Mouse (Mus musculus): ENCODE measurements around the gene Tatdn3. TPM values are rescaled to one million over a fixed set of nuclear protein-coding genes. Genes with fewer than 3 reads are reported as not detected.
"Not testable (repeated sequence)": the region's sequence is repeated elsewhere in the genome, so short reads cannot be mapped to it uniquely, and the experiment has no call there.

Gene Tatdn3
- polyA plus RNA-seq, 1 experiment from 2014 or later = 14.5 TPM

DNA sequence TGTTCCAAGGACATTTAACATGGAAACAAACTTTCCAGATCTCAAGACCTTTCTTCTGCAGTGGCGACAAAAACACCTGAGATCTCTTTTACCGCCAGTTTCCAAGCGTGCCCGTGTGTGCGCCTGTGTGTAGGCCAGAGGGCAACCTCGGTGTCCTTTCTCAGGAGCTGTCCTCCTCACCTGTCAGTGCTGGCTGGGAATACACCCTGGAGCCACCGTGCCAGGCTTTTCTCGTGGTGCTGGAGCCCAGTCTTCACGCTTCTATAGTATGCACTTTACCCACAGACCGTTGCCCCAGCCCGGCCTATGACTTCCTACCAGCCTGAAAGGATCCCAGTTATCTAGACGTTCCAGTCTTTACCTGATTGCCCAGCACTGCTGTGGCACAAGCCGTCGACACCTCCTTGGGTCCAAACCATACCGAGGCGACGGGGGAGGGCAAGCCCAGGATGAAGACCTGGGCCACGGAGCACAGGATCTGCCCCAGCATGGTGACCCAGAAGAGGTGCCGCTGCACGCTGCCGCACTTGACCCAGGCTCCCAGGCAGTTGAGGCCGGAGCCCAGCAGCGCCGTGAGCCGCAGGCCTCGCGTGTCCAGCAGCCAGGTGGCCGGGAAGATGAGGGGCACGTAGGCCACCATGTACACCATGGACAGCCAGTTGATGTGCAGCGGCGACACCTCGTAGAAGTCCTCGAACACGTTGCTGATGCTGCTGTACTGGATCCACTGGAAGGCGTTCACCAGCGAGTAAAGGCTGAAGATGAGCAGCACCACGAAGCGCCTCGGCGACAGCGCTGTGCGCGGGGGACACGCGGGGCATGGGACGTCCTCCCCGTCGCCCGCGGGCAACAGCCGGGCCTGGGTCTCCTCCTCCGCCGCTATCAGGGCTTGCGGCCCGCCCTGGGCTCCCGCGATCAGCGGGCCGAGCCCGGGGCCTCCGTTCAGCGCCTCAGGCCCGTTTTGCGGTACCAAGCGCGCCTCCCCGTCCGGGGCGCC lies 37.4 kb downstream of the Tatdn3 start:
- peak overlapping the region; percentile 82 for H3K9ac ChIP-seq
- H3K4me3 ChIP-seq = peak overlapping the region; percentile 68
- 2% methylated on average over 67 of the region's 69 CpGs for WGBS
- peak overlapping the region; percentile 84 for H3K27ac ChIP-seq (replicated peaks)
- peaks cover 2% of the 10 kb centered on the region; the same call in 1 of the 2 replicates for H3K27me3 ChIP-seq
- peak overlapping the region; percentile 90 for H3K4me2 ChIP-seq
- peaks cover 27% of the 10 kb centered on the region for H3K4me1 ChIP-seq (replicated peaks)
- no peaks in the 10 kb centered on the region for H3K9me3 ChIP-seq
- ATAC-seq (ENCODE audit: low FRiP score, low read depth) = no peak; the same call in 1 of the 2 replicates
- H3K36me3 ChIP-seq = peaks cover 8% of the 10 kb centered on the region; the same call in 1 of the 2 replicates

DNA sequence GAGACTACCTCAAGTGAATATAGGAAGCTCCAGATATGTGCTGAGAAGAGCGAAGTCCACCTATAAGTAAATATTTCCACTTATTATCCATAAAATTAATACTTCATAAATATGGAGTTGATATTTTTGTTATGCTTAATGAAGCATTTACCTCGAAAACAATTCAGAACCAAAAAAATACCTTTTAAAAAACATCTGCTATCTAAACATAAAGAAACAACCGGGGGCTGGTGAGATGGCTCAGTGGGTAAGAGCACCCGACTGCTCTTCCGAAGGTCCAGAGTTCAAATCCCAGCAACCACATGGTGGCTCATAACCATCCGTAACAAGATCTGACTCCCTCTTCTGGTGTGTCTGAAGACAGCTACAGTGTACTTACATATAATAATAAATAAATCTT lies 38.9 kb downstream of the Tatdn3 start:
- peaks cover 27% of the 10 kb centered on the region for H3K4me1 ChIP-seq (replicated peaks)
- H3K27ac ChIP-seq (replicated peaks); H3K9ac ChIP-seq; H3K36me3 ChIP-seq; H3K4me2 ChIP-seq; H3K4me3 ChIP-seq; ATAC-seq (ENCODE audit: low FRiP score, low read depth); H3K27me3 ChIP-seq; H3K9me3 ChIP-seq: not testable (repeated sequence)
- WGBS = 93% methylated on average over 6 of the region's 6 CpGs

DNA sequence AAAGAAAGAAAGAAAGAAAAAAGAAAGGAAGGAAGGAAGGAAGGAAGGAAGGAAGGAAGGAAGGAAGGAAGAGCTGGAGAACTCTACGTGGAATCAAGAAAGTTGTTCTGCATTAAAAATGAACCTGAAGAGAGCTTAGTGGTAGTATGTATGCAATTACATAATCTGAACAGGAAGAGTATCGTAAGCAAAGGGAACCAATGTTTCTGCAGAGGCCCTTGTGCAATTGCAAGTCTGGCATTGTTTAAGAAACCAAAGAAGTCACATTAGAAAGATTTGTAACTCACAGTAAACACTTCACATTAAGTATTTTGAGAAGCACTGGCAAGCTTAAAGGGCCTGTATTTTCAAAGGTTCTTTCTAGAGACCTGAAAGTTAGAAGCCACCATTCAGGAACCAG lies 39.6 kb downstream of the Tatdn3 start:
- Histone ChIP-seq H3K27me3 (no peaks in the 10 kb centered on the region), H3K4me3 (no peak overlapping the region), H3K4me2 (no peak overlapping the region), H3K9me3 (no peaks in the 10 kb centered on the region), H3K27ac (replicated peaks) (no peak overlapping the region), H3K36me3 (peaks cover 8% of the 10 kb centered on the region; the same call in 1 of the 2 replicates), H3K4me1 (replicated peaks) (peaks cover 27% of the 10 kb centered on the region), H3K9ac (no peak overlapping the region)
- no peak for ATAC-seq (ENCODE audit: low FRiP score, low read depth)
- WGBS = 83% methylated on average over 2 of the region's 2 CpGs

DNA sequence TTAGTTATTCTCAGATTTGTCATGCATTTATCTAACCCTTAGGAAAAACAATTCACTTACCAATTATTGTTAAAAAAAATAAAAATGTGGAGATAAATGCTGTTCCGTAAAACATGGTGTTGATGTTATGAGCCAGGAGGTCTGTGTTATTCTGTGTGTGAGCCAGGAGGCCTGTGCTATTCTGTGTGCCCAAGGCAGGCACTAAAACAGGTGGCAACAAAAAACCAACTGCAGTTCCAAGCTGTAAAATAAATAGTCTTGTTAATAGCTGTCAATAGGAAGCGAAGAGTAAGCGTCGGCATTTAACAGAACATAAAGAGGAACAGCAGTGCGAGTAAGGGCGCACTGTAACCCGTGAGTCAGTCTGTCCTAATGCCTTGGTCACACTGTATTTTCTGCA lies 41.7 kb downstream of the Tatdn3 start:
- peaks cover 8% of the 10 kb centered on the region; the same call in 1 of the 2 replicates for H3K36me3 ChIP-seq
- no peaks in the 10 kb centered on the region for H3K9me3 ChIP-seq
- no peaks in the 10 kb centered on the region for H3K27me3 ChIP-seq
- H3K27ac ChIP-seq (replicated peaks) = no peak overlapping the region
- H3K4me2 ChIP-seq = no peak overlapping the region
- ATAC-seq (ENCODE audit: low FRiP score, low read depth) = no peak
- peaks cover 19% of the 10 kb centered on the region for H3K4me1 ChIP-seq (replicated peaks)
- no peak overlapping the region for H3K9ac ChIP-seq
- whole genome bisulfite sequencing = 89% methylated on average over 7 of the region's 7 CpGs
- no peak overlapping the region for H3K4me3 ChIP-seq

DNA sequence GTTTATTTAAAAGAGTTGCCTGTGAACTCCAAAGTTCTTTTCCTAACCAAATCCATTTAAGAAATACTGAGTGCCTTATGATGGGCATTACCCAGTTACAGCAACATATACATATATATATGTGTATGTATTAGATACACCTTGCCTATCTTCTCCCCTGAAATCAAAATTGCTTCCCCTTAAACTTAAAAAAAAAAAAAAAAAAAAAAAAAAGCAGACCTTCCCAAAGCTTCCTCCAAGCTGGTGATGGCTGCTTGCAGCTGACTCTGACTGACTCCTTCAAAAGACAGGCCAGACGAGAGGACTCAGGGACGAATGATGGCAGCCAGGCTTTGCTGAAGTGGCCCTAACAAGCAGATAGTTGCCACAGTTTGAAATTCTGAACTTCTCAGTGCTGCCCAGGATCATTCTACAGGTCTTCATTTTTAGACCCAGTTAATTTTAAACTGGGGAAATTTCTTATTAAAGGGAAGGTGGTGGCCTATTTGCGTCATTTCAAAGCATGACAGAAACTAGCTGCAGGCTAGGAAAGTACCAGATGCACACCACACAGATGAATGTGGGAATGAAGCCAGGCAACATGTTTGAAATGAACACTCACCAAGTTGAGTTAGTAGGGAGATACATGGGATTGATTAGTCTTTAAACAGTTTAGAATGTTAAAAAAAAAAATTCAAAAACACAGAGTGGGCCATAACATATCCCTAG lies 42.4 kb downstream of the Tatdn3 start:
- Histone ChIP-seq H3K9me3 (no peaks in the 10 kb centered on the region), H3K4me1 (replicated peaks) (peaks cover 19% of the 10 kb centered on the region), H3K4me2 (no peak overlapping the region), H3K4me3 (no peak overlapping the region), H3K27me3 (no peaks in the 10 kb centered on the region), H3K27ac (replicated peaks) (no peak overlapping the region), H3K36me3 (peaks cover 8% of the 10 kb centered on the region; the same call in 1 of the 2 replicates), H3K9ac (no peak overlapping the region)
- WGBS = 79% methylated on average over 3 of the region's 3 CpGs
- ATAC-seq (ENCODE audit: low FRiP score, low read depth) = no peak

DNA sequence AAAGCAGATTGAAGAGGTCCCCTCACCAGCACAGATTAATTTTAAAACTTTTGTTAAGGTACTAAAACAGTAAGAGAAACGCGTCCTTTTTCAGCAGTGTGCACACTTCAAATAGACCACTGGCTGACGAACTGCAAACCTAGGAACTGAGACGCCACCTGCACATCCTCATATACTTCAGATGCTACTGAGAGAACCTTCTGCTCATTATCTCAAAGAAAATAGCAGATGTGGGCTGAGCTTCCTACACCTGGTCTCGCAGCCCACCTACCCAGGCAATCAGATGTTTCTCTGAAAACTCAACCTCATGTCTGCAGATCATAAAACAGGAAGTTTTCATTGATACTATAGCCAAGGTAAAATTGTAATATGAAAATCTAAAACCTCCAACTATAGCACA lies 42.9 kb downstream of the Tatdn3 start:
- Histone ChIP-seq H3K27me3 (no peaks in the 10 kb centered on the region), H3K9ac (no peak overlapping the region), H3K4me2 (no peak overlapping the region), H3K4me3 (no peak overlapping the region), H3K4me1 (replicated peaks) (peaks cover 14% of the 10 kb centered on the region), H3K36me3 (peaks cover 11% of the 10 kb centered on the region), H3K9me3 (no peaks in the 10 kb centered on the region), H3K27ac (replicated peaks) (no peak overlapping the region)
- WGBS = 94% methylated on average over 5 of the region's 5 CpGs
- ATAC-seq (ENCODE audit: low FRiP score, low read depth) = no peak

DNA sequence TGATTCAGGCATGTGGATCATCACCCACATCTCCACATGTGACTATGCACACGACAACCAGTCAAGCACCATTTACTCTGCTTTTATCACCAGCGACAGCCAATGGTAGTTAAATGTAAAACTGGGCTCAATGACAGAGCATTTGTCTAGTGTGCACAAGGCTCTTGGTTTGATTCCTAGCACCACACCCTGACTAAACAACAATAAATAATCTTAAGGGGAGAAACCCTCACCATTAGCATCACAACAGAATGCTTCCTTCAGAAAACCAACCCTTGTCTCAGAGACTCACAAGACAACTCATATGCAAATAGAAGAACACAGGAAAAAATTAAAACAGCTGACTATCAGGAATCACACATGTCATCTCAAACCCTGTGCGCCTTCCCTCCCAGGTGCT lies 48.5 kb downstream of the Tatdn3 start:
- 90% methylated on average over 3 of the region's 3 CpGs for WGBS
- H3K36me3 ChIP-seq = peaks cover 44% of the 10 kb centered on the region

DNA sequence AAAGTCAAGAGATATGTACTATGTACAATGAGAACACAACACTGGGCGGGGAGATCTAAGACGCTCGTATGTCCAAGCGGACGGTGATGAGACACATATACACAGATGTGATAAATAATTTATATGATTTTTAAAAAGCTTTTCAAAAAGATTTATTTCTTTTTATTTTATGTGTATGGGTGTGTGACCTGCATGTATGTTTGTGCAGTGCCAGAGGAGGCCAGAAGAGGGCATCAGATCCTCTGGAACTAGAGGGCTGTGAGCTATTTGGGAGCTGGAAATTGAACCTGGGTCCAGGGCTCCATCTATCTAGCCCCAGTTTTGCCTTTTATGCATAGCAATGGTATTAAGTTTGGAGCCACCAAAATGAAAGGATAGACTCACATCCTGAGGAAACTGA lies 54.0 kb downstream of the Tatdn3 start:
- Histone ChIP-seq H3K4me2 (no peak overlapping the region), H3K36me3 (peaks cover 67% of the 10 kb centered on the region), H3K4me3 (no peak overlapping the region), H3K9ac (no peak overlapping the region), H3K9me3 (no peaks in the 10 kb centered on the region), H3K27ac (replicated peaks) (no peak overlapping the region), H3K27me3 (no peaks in the 10 kb centered on the region), H3K4me1 (replicated peaks) (no peaks in the 10 kb centered on the region)
- 96% methylated on average over 5 of the region's 5 CpGs for WGBS
- no peak for ATAC-seq (ENCODE audit: low FRiP score, low read depth)

More for the DNA sequence above, 48.5 kb downstream of the Tatdn3 start:
- H3K4me3 ChIP-seq = no peak overlapping the region
- H3K27ac ChIP-seq (replicated peaks) = no peak overlapping the region
- no peak overlapping the region for H3K4me2 ChIP-seq
- H3K9ac ChIP-seq = no peak overlapping the region
- no peak for ATAC-seq (ENCODE audit: low FRiP score, low read depth)
- no peaks in the 10 kb centered on the region for H3K9me3 ChIP-seq
- H3K27me3 ChIP-seq = no peaks in the 10 kb centered on the region
- no peaks in the 10 kb centered on the region for H3K4me1 ChIP-seq (replicated peaks)

DNA sequence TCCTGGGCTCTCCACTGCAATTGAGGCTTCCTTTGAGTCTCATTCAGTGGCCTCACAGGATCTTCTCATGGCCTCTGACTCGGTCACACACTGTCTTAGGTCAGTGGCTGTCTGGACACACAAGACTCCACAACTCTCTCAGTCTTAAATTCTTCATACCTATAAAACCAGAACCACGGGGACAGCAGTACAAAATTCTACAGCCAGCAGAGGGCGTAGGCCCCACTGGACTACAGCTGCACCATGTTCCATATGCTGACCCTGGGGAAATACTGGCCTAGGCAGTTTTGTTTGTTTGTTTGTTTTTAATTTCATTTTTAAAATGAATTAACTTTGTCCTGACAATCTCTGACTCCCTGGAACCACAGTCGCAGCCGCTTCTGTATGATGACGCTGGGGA lies 60.5 kb downstream of the Tatdn3 start:
- no peaks in the 10 kb centered on the region for H3K9me3 ChIP-seq
- no peaks in the 10 kb centered on the region for H3K27me3 ChIP-seq
- H3K4me3 ChIP-seq = no peak overlapping the region
- peaks cover 21% of the 10 kb centered on the region for H3K36me3 ChIP-seq
- no peak overlapping the region for H3K4me2 ChIP-seq
- 68% methylated on average over 6 of the region's 6 CpGs for WGBS
- no peak for ATAC-seq (ENCODE audit: low FRiP score, low read depth)
- no peak overlapping the region for H3K9ac ChIP-seq
- H3K4me1 ChIP-seq (replicated peaks) = no peaks in the 10 kb centered on the region
- no peak overlapping the region for H3K27ac ChIP-seq (replicated peaks)

DNA sequence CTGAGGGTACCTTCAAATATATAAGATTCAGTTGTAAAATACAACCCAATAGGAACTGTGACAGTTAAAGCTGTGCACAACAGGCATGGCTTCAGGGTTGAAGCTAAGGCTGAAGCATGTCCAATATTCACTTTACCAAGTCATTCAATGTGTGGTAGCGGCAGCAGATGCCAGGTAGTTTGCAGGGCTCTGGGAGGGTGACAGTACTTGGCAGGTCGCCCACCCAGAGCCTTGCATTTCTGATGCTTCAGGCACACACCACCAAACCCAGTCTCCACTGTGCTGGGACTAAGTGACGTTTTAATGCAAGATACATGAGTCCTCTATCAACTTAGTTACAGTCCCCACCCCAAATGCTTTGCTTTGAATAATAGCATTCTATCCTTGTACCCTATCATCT lies 62.0 kb downstream of the Tatdn3 start:
- Histone ChIP-seq H3K4me1 (replicated peaks) (0 out of 2 replicates have a peak, but pooled peaks cover 2% of the 10 kb centered on the region), H3K4me2 (no peak overlapping the region), H3K9me3 (no peaks in the 10 kb centered on the region), H3K9ac (no peak overlapping the region), H3K4me3 (no peak overlapping the region), H3K27ac (replicated peaks) (no peak overlapping the region), H3K27me3 (no peaks in the 10 kb centered on the region), H3K36me3 (peaks cover 14% of the 10 kb centered on the region; the same call in 1 of the 2 replicates)
- ATAC-seq (ENCODE audit: low FRiP score, low read depth) = no peak
- WGBS = 70% methylated on average over 3 of the region's 3 CpGs

DNA sequence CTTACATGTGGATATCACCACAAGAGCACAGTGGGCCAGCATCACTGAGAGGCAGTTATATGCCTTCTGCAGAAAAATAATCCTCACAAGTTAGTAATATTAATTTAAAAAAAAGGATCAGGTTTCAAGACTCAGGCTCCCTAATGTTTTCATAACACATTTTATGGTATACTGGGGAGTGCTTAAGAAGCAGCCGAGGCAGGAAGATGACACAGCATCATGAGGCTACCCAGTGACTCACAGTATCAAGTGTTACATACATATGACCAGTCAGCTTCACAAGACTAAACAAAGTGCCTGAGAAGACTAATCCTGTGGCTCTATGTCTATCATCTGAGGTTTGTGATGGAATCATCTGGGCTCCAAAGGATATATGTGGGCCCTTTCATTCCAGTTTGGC lies 64.7 kb downstream of the Tatdn3 start:
- WGBS = 83% methylated on average over 1 of the region's 1 CpGs
- no peak for ATAC-seq (ENCODE audit: low FRiP score, low read depth)

DNA sequence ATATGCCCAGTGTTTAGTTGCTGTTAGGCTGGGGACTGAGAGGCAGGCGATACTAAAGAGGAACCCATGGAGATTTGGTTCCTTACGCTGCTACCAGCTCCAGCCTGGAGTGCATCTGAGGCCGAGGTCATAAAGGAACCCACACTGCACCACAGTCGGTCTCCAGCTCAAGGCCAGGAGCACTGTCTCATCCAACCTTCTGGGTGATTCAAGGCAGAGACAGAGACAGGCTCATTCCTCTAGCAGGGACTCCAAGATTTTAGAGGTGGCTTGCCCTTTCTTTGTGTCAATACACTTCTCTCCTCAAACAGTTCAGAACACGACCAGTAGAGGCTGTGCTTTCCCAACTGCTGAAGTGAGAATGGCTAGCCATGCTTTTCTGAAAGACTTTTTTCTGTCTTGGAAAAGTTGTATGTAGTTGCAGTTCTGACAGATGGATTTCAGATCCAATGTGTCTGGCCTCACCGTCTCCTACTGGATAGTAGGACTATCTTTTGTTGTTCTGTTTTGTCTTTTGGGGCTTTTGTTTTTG lies 66.3 kb downstream of the Tatdn3 start:
- no peak for ATAC-seq (ENCODE audit: low FRiP score, low read depth)
- Histone ChIP-seq H3K4me1 (replicated peaks) (peaks cover 6% of the 10 kb centered on the region; the same call in 1 of the 2 replicates), H3K27me3 (no peaks in the 10 kb centered on the region), H3K36me3 (0 out of 2 replicates have a peak, but pooled peaks cover 5% of the 10 kb centered on the region), H3K9me3 (no peaks in the 10 kb centered on the region), H3K9ac (no peak overlapping the region), H3K27ac (replicated peaks) (no peak overlapping the region), H3K4me3 (no peak overlapping the region), H3K4me2 (no peak overlapping the region)
- WGBS = 75% methylated on average over 6 of the region's 6 CpGs

More for the DNA sequence above, 64.7 kb downstream of the Tatdn3 start:
- Histone ChIP-seq H3K27ac (replicated peaks) (no peak overlapping the region), H3K27me3 (no peaks in the 10 kb centered on the region), H3K4me1 (replicated peaks) (peaks cover 6% of the 10 kb centered on the region; the same call in 1 of the 2 replicates), H3K36me3 (0 out of 2 replicates have a peak, but pooled peaks cover 5% of the 10 kb centered on the region), H3K9me3 (no peaks in the 10 kb centered on the region), H3K9ac (no peak overlapping the region), H3K4me3 (no peak overlapping the region), H3K4me2 (no peak overlapping the region)
